Mouse (Mus musculus) heart, postnatal 14 days (tissue): ENCODE data around the gene Mrtfa. TPM values are rescaled to one million over a fixed set of nuclear protein-coding genes. Genes with fewer than 3 reads are reported as not detected.

Experiments
- total RNA-seq, 2 experiments: library from RNA; stranded (reverse); gene quantifications; 2 replicates each; pipeline ENCODE4 v1.2.3; 2021

The Mrtfa gene
- total RNA-seq, 2 experiments from 2014 or later, result 12.3 to 13.9 TPM

Other genes starting within 250 kb of the Mrtfa start
- gene Adsl, start 242.3 kb downstream of the Mrtfa start, total RNA-seq, result 10 to 100 TPM; 84.9 to 94.4 TPM
- gene Sgsm3, start 213.0 kb downstream of the Mrtfa start, total RNA-seq, result 10 to 100 TPM in 1 of 2 experiments, 1 to 10 TPM in 1; 9.8 to 10.9 TPM
- not detected for gene Mchr1, start 44.7 kb upstream of the Mrtfa start, total RNA-seq
- gene Slc25a17, start 170.1 kb upstream of the Mrtfa start, total RNA-seq, result 10 to 100 TPM; 24.3 to 26.5 TPM
- gene St13, start 209.3 kb upstream of the Mrtfa start, total RNA-seq, result 10 to 100 TPM; 71.5 to 86.1 TPM
- 10 to 100 TPM; 12.5 to 13.4 TPM for gene Xpnpep3, start 209.4 kb upstream of the Mrtfa start, total RNA-seq
- not detected for gene Dnajb7, start 217.5 kb upstream of the Mrtfa start, total RNA-seq